Mouse (Mus musculus): ENCODE measurements around the gene Smim14. TPM values are rescaled to one million over a fixed set of nuclear protein-coding genes. Genes with fewer than 3 reads are reported as not detected.

Gene Smim14
- total and polyA plus RNA-seq, 2 experiments from 2014 or later = 204 to 238 TPM

GRCm38 (mm10) chr5:65422803-65423202 is 114.2 kb downstream of the Smim14 start:
- H3K9ac ChIP-seq (replicated peaks; ENCODE audit: low read length, poor library complexity, severe bottlenecking) = no peak overlapping the region
- H3K9me3 ChIP-seq (ENCODE audit: low read length) = no peaks in the 10 kb centered on the region
- no peaks in the 10 kb centered on the region for H3K27me3 ChIP-seq (ENCODE audit: insufficient read depth, low read length)
- no peak overlapping the region for H3K4me2 ChIP-seq (ENCODE audit: low read depth, low read length, poor library complexity, severe bottlenecking)
- H3K4me1 ChIP-seq (ENCODE audit: insufficient read depth, low read length) = no peaks in the 10 kb centered on the region
- DNase-seq (ENCODE audit: low spot score) (no peak), ATAC-seq (ENCODE audit: low FRiP score) (no peak)
- H3K27ac ChIP-seq (ENCODE audit: low read depth, low read length) = no peak overlapping the region
- H3K4me3 ChIP-seq (ENCODE audit: low read depth, low read length) = no peak overlapping the region
- WGBS = 95% methylated on average over 8 of the region's 8 CpGs
- peaks cover 63% of the 10 kb centered on the region for H3K36me3 ChIP-seq (ENCODE audit: insufficient read depth, low read length)
- no peak for TF ChIP-seq CTCF (IDR thresholded peaks at IDR 0.05)

DNA sequence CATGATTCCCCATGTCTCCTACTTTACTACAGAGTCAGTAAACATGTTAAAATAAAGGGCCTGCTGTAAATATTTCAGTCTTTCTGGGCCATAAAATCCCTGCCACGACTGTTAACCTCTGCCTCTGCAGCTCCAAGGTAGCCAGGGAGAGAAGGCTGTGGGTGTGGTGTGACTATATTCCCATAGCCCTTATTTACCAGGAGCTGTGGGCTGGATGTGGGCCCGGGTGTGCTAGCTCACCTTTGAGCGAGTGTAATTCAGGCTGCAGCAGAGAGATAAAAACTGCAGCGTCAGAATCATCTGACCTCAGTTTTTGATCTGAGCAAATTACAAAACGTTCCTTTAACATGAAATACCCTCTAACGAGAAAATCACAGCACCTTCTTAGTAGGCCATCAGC is 116.2 kb downstream of the Smim14 start:
- no peaks in the 10 kb centered on the region for H3K4me1 ChIP-seq (ENCODE audit: insufficient read depth, low read length)
- no peak for TF ChIP-seq CTCF (IDR thresholded peaks at IDR 0.05)
- H3K27me3 ChIP-seq (ENCODE audit: insufficient read depth, low read length) = no peaks in the 10 kb centered on the region
- no peak overlapping the region for H3K4me2 ChIP-seq (ENCODE audit: low read depth, low read length, poor library complexity, severe bottlenecking)
- WGBS = 87% methylated on average over 6 of the region's 6 CpGs
- DNase-seq (ENCODE audit: low spot score) (no peak), ATAC-seq (ENCODE audit: low FRiP score) (no peak)
- no peak overlapping the region for H3K27ac ChIP-seq (ENCODE audit: low read depth, low read length)
- H3K9ac ChIP-seq (replicated peaks; ENCODE audit: low read length, poor library complexity, severe bottlenecking) = no peak overlapping the region
- H3K4me3 ChIP-seq (ENCODE audit: low read depth, low read length) = no peak overlapping the region
- H3K9me3 ChIP-seq (ENCODE audit: low read length) = no peaks in the 10 kb centered on the region
- peaks cover 68% of the 10 kb centered on the region for H3K36me3 ChIP-seq (ENCODE audit: insufficient read depth, low read length)

DNA sequence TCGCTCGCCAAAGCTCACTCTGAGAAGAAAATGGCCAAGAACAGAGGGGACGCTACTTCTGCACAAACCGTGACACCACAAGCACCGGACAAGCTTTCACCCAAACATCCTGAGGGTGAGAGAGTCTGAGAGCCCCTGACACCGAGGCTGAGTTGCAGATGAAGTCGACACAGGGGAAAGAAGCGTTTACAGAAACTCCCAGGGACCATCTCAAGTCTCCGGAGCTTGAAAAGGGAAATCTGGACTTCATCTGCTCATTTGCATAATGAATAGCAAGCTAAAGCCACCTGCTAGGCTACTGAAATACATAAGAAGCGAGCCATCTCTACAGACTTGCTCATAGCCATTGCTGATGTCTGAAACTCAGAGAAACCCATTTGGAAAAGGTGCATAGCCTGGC is 117.8 kb downstream of the Smim14 start:
- Histone ChIP-seq H3K4me3 (ENCODE audit: low read depth, low read length) (no peak overlapping the region), H3K9ac (replicated peaks; ENCODE audit: low read length, poor library complexity, severe bottlenecking) (no peak overlapping the region), H3K36me3 (ENCODE audit: insufficient read depth, low read length) (peaks cover 61% of the 10 kb centered on the region), H3K4me1 (ENCODE audit: insufficient read depth, low read length) (no peaks in the 10 kb centered on the region), H3K9me3 (ENCODE audit: low read length) (no peaks in the 10 kb centered on the region), H3K27ac (ENCODE audit: low read depth, low read length) (no peak overlapping the region), H3K27me3 (ENCODE audit: insufficient read depth, low read length) (no peaks in the 10 kb centered on the region), H3K4me2 (ENCODE audit: low read depth, low read length, poor library complexity, severe bottlenecking) (no peak overlapping the region)
- no peak for DNase-seq (ENCODE audit: low spot score)
- no peak for ATAC-seq (ENCODE audit: low FRiP score)
- no peak for TF ChIP-seq CTCF (IDR thresholded peaks at IDR 0.05)
- WGBS = 76% methylated on average over 10 of the region's 10 CpGs

DNA sequence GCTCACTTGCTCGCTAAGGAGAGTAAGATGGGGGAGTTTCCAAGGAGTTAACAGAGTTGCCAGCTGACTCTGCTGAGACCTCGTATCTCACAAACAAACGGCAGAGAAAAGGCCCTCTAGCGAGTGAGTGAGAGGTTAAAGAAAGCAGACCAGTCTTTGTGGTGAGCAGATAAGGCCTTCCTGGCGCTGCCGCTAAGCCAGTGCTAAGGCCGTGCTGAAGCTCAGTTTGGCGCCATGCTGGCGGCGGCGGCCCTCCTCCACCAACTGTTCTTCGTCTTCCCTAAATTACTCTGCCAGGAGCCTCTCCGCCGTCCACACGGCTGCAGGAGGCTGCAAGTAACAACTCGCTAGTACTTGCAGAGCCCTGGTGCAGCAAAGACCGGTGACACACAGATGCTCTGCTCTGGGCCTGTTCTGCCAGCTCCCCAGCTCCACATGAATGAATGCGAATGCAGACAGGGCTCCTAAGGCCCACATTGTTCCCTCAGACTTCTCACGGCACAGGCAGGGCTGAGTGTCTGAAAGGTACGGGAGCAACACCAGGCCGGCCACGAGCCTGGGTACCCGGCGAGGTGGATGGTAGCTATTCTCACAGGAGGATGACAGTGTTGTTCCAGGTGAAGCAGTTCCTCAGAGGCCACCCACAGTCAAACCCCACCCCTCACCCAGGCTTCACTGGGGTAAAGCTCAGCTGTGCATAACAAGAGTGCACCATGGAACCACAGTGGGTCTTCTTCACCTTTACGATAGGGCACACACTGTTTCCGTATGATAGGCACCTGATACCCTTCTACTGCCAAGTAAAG is 121.1 kb downstream of the Smim14 start:
- Histone ChIP-seq H3K4me3 (ENCODE audit: low read depth, low read length) (no peak overlapping the region), H3K4me1 (ENCODE audit: insufficient read depth, low read length) (no peaks in the 10 kb centered on the region), H3K36me3 (ENCODE audit: insufficient read depth, low read length) (peaks cover 48% of the 10 kb centered on the region), H3K27me3 (ENCODE audit: insufficient read depth, low read length) (no peaks in the 10 kb centered on the region), H3K27ac (ENCODE audit: low read depth, low read length) (no peak overlapping the region), H3K9ac (replicated peaks; ENCODE audit: low read length, poor library complexity, severe bottlenecking) (0 out of 2 replicates have a peak overlapping the region, but pooled peaks have one; percentile 14), H3K9me3 (ENCODE audit: low read length) (no peaks in the 10 kb centered on the region), H3K4me2 (ENCODE audit: low read depth, low read length, poor library complexity, severe bottlenecking) (no peak overlapping the region)
- TF ChIP-seq CTCF (IDR thresholded peaks at IDR 0.05) = no peak
- DNase-seq (ENCODE audit: low spot score) (peak; percentile 37), ATAC-seq (ENCODE audit: low FRiP score) (no peak)
- WGBS = 27% methylated on average over 26 of the region's 26 CpGs

DNA sequence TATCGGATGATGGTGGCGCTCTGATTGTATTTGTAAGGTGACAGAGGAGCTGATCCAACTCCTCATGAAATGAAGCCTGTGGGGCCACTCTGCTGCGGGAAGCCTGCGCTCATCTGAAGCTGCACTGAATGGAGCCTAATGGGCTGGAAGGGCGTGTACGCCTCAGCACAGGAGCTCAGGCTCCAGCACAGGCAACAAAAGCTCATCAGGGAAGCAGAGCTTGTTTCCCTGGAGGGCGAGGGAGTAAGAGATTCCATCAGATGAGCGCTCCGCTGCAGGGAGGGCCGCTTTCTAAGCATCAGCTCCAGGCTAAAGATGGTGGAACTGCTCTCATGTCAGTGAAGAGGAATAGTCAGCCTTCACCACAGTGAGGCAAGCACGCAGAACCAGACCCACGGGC is 129.0 kb downstream of the Smim14 start:
- DNase-seq (ENCODE audit: low spot score) (peak; percentile 22), ATAC-seq (ENCODE audit: low FRiP score) (no peak)
- Histone ChIP-seq H3K9ac (replicated peaks; ENCODE audit: low read length, poor library complexity, severe bottlenecking) (no peak overlapping the region), H3K27ac (ENCODE audit: low read depth, low read length) (peak overlapping the region; percentile 6; the same call in 1 of the 2 replicates), H3K4me1 (ENCODE audit: insufficient read depth, low read length) (no peaks in the 10 kb centered on the region), H3K36me3 (ENCODE audit: insufficient read depth, low read length) (peaks cover 51% of the 10 kb centered on the region), H3K4me2 (ENCODE audit: low read depth, low read length, poor library complexity, severe bottlenecking) (no peak overlapping the region), H3K4me3 (ENCODE audit: low read depth, low read length) (no peak overlapping the region), H3K9me3 (ENCODE audit: low read length) (no peaks in the 10 kb centered on the region), H3K27me3 (ENCODE audit: insufficient read depth, low read length) (no peaks in the 10 kb centered on the region)
- WGBS = 29% methylated on average over 12 of the region's 12 CpGs
- TF ChIP-seq CTCF (IDR thresholded peaks at IDR 0.05) = no peak

DNA sequence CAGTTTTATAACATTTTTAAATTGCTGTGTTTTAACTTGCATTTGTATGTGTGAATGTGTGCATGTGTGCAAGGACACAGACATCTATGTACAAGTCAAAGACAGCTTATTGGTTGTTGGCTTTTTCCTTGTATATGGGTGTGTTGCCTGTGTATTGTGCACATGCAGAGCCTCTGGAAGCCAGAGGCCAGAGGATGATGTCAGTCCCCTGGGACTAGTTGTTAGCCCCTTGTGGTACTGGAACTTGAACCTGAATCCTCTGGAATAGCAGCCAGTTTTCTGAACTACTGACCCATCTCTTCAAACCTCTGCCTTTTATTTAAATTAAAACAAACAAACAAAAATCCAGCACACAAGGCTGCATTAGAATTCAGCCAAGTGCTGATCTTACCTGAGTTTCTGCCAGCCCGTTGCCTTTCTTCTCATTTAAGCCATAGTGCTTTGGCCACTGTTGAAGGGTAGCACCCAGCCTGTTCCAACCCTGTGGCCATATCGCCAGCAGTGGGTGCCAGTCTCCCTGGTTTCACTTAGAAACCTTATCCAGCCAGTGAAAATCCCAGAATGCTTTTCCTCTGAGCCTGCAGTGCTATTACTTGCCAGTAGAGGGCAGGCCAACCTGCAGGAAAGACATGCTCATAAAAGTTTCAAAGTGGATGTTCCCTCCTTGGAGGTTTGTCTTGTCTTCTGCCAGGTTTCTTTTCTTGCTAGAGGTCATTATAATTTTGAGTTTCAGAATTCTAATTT is 135.6 kb downstream of the Smim14 start:
- peak; percentile 98 for TF ChIP-seq CTCF (IDR thresholded peaks at IDR 0.05)
- no peaks in the 10 kb centered on the region for H3K27me3 ChIP-seq (ENCODE audit: insufficient read depth, low read length)
- H3K9me3 ChIP-seq (ENCODE audit: low read length) = no peaks in the 10 kb centered on the region
- peaks cover 45% of the 10 kb centered on the region for H3K36me3 ChIP-seq (ENCODE audit: insufficient read depth, low read length)
- no peaks in the 10 kb centered on the region for H3K4me1 ChIP-seq (ENCODE audit: insufficient read depth, low read length)
- no peak overlapping the region for H3K4me3 ChIP-seq (ENCODE audit: low read depth, low read length)
- ATAC-seq (ENCODE audit: low FRiP score) = peak; percentile 76
- no peak overlapping the region for H3K4me2 ChIP-seq (ENCODE audit: low read depth, low read length, poor library complexity, severe bottlenecking)
- no peak overlapping the region for H3K27ac ChIP-seq (ENCODE audit: low read depth, low read length)
- no peak overlapping the region for H3K9ac ChIP-seq (replicated peaks; ENCODE audit: low read length, poor library complexity, severe bottlenecking)
- 24% methylated on average over 2 of the region's 2 CpGs for WGBS
- peak; percentile 78 for DNase-seq (ENCODE audit: low spot score)

Other genes with a start within 250 kb of the Smim14 start
- 13.7 and 22.7 TPM in 2 replicates for gene Rfc1, start 201.5 kb downstream of the Smim14 start, total RNA-seq (2014; rRNA removed)
- gene Rfc1, start 201.5 kb downstream of the Smim14 start, polyA plus RNA-seq (2015; fragmentation: Nextera tagmentation; extraction: Ambion mirVana) = 19.5 and 27.7 TPM in 2 replicates
- 0.11 TPM in 1 of 2 replicates, not detected in the other for gene Klb, start 188.9 kb downstream of the Smim14 start, total RNA-seq (2014; rRNA removed)
- 0.10 and 0.12 TPM in 2 replicates for gene Klb, start 188.9 kb downstream of the Smim14 start, polyA plus RNA-seq (2015; fragmentation: Nextera tagmentation; extraction: Ambion mirVana)
- 896 and 1,170 TPM in 2 replicates for gene Rpl9, start 145.7 kb downstream of the Smim14 start, total RNA-seq (2014; rRNA removed)
- 615 and 622 TPM in 2 replicates for gene Rpl9, start 145.7 kb downstream of the Smim14 start, polyA plus RNA-seq (2015; fragmentation: Nextera tagmentation; extraction: Ambion mirVana)
- gene Lias, start 145.7 kb downstream of the Smim14 start, total RNA-seq (2014; rRNA removed) = 18.6 and 34.3 TPM in 2 replicates
- gene Lias, start 145.7 kb downstream of the Smim14 start, polyA plus RNA-seq (2015; fragmentation: Nextera tagmentation; extraction: Ambion mirVana) = 66.2 and 68.4 TPM in 2 replicates
- 17.4 and 24.9 TPM in 2 replicates for gene Ugdh, start 101.2 kb downstream of the Smim14 start, total RNA-seq (2014; rRNA removed)
- gene Ugdh, start 101.2 kb downstream of the Smim14 start, polyA plus RNA-seq (2015; fragmentation: Nextera tagmentation; extraction: Ambion mirVana) = 28.7 and 29.6 TPM in 2 replicates
- gene Gm43552, start 44.4 kb downstream of the Smim14 start, total RNA-seq (2014; rRNA removed) = not detected in 2 replicates
- not detected in 2 replicates for gene Gm43552, start 44.4 kb downstream of the Smim14 start, polyA plus RNA-seq (2015; fragmentation: Nextera tagmentation; extraction: Ambion mirVana)
- 40.4 and 55.0 TPM in 2 replicates for gene Ube2k, start within 50 bp of the Smim14 start, total RNA-seq (2014; rRNA removed)
- 186 and 194 TPM in 2 replicates for gene Ube2k, start within 50 bp of the Smim14 start, polyA plus RNA-seq (2015; fragmentation: Nextera tagmentation; extraction: Ambion mirVana)
- 66.5 and 78.7 TPM in 2 replicates for gene Pds5a, start 161.1 kb upstream of the Smim14 start, total RNA-seq (2014; rRNA removed)
- gene Pds5a, start 161.1 kb upstream of the Smim14 start, polyA plus RNA-seq (2015; fragmentation: Nextera tagmentation; extraction: Ambion mirVana) = 16.5 and 21.2 TPM in 2 replicates
- gene N4bp2, start 226.3 kb upstream of the Smim14 start, total RNA-seq (2014; rRNA removed) = 33.0 and 48.9 TPM in 2 replicates
- gene N4bp2, start 226.3 kb upstream of the Smim14 start, polyA plus RNA-seq (2015; fragmentation: Nextera tagmentation; extraction: Ambion mirVana) = 9.3 and 12.0 TPM in 2 replicates

All from midbrain, postnatal 0 days (tissue).